In the genomic region with DNA sequence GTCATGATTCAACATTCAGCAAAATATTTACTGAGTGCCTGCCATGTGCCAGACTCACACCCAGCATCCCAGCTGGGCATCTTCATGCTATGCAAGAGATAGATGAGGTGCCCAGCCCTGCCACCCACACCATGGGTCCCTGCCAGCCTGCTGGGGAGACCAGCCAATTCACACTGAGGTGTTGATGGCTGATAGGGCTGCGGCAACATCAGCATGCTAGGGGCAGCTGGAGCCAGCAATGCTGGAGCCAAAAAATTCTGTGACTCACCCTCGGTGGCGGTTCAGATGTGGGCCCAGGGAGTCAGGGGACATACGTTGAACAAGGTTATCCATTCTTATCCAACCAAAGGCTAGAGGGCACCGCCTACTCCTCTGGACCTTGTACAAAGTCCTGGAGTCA, we compare ENCODE assay signal across 10 mouse cellular contexts. TPM values are rescaled to one million over a fixed set of nuclear protein-coding genes. Genes with fewer than 3 reads are reported as not detected.
DNase-seq lines count a peak whose midpoint lies in the region; ATAC-seq and TF ChIP-seq lines count a peak whose summit lies in the region.
"Had no signal": no experiment of that assay in that cellular context is flagged by ENCODE, and none has a peak within 500 bp of the region (broad histone marks: within the 10 kb centered on the region; RNA-seq: fewer than 3 reads in every experiment).

No protein-coding gene starts in this region.

- peak overlapping the region; percentile 31; the same call in 1 of the 2 replicates for H3K27ac ChIP-seq in embryonic fibroblast, embryonic 13.5 days (ENCODE audit: insufficient read depth, low read length)
- H3K27ac ChIP-seq in hindbrain, embryonic 12.5 days, result no peak overlapping the region
- no peak overlapping the region for H3K27ac ChIP-seq in hindbrain, embryonic 10.5 days

- H3K4me1 ChIP-seq in embryonic fibroblast, embryonic 13.5 days (ENCODE audit: control insufficient read depth, insufficient read depth, low read length), result peaks cover 26% of the 10 kb centered on the region
- H3K4me1 ChIP-seq in hindbrain, embryonic 12.5 days, result no peaks in the 10 kb centered on the region
- peaks cover 12% of the 10 kb centered on the region for H3K4me1 ChIP-seq in hindbrain, embryonic 10.5 days (replicated peaks)

- 0 out of 2 replicates have a peak, but pooled peaks cover 3% of the 10 kb centered on the region for H3K27me3 ChIP-seq in hindbrain, embryonic 12.5 days
- H3K27me3 ChIP-seq in hindbrain, embryonic 10.5 days (ENCODE audit: insufficient read depth, poor library complexity, severe bottlenecking), result no peaks in the 10 kb centered on the region

- TF ChIP-seq POLR2A in embryonic fibroblast, embryonic 13.5 days (IDR thresholded peaks at IDR 0.05; ENCODE audit: low read depth, low read length), result no peak

- no peaks in the 10 kb centered on the region for H3K36me3 ChIP-seq in hindbrain, embryonic 12.5 days
- H3K36me3 ChIP-seq in hindbrain, embryonic 10.5 days, result no peaks in the 10 kb centered on the region

- ATAC-seq in hindbrain, embryonic 12.5 days (ENCODE audit: low FRiP score), result no peak

- intact Hi-C loops in heart, postnatal 14 days (cut with DNase I), result no loop called here
- intact Hi-C loops in left cerebral cortex, postnatal 36 days (cut with DNase I), result no loop called here

- H3K9me3 ChIP-seq in hindbrain, embryonic 12.5 days (replicated peaks), result no peaks in the 10 kb centered on the region
- H3K9me3 ChIP-seq in hindbrain, embryonic 10.5 days, result peaks cover 2% of the 10 kb centered on the region; the same call in 1 of the 2 replicates

- no peak overlapping the region for H3K4me3 ChIP-seq in embryonic fibroblast, embryonic 13.5 days (ENCODE audit: insufficient read depth, low read length)
- H3K4me3 ChIP-seq in hindbrain, embryonic 12.5 days, result no peak overlapping the region
- no peak overlapping the region for H3K4me3 ChIP-seq in hindbrain, embryonic 10.5 days

- peak; percentile 94 for DNase-seq in NIH3T3 (ENCODE audit: low read depth)
- peak; percentile 74 to 85 for DNase-seq in heart, postnatal 14 days
- peak; percentile 84 to 88 for DNase-seq in left cerebral cortex, postnatal 36 days (ENCODE audit: low spot score in 2 of 2)
- no peak for DNase-seq in T-cell, adult 2 months (ENCODE audit: low spot score)
- DNase-seq in hindbrain, embryonic 10.5 days (ENCODE audit: low spot score), result no peak
- no peak for DNase-seq in B cell, adult 2 months

- H3K4me2 ChIP-seq in hindbrain, embryonic 12.5 days (replicated peaks), result no peak overlapping the region

- 73% methylated on average over 5 of the region's 5 CpGs for WGBS in hindbrain, embryonic 12.5 days
- WGBS in hindbrain, embryonic 10.5 days, result 64% methylated on average over 5 of the region's 5 CpGs

- H3K9ac ChIP-seq in hindbrain, embryonic 12.5 days, result no peak overlapping the region

- no peak for TF ChIP-seq CTCF in embryonic fibroblast, embryonic 13.5 days (IDR thresholded peaks at IDR 0.05; ENCODE audit: borderline replicate concordance, insufficient read depth, low read length)

RNA-seq across cellular contexts. Expression of a gene that starts 2.5 kb away (rescaled TPM):
- polyA plus RNA-seq in embryonic fibroblast, embryonic 13.5 days (2011; ENCODE audit: insufficient read length, low read depth, missing spikeins), result 0.62 TPM in 1 of 2 replicates, not detected in the other
- total RNA-seq in heart, postnatal 14 days (2021), result not detected
- 1 to 10 TPM; 1.2 to 1.8 TPM for total RNA-seq in left cerebral cortex, postnatal 36 days (2021)
- 0.48 TPM in 1 of 2 replicates, not detected in the other for polyA plus RNA-seq in hindbrain, embryonic 12.5 days (2016; fragmentation: Nextera tagmentation; extraction: Ambion mirVana)
- 0.72 and 0.83 TPM in 2 replicates for polyA plus RNA-seq in hindbrain, embryonic 10.5 days (2016; fragmentation: Nextera tagmentation; extraction: Ambion mirVana)
- polyA plus RNA-seq: intestine, embryonic 14.5 days; neural tube, embryonic 14.5 days had no signal

RNA-seq across cellular contexts. Expression of a gene that starts 20.0 kb away (rescaled TPM):
- polyA plus RNA-seq in embryonic fibroblast, embryonic 13.5 days (2011; ENCODE audit: insufficient read length, low read depth, missing spikeins), result not detected in 2 replicates
- total RNA-seq in heart, postnatal 14 days (2021), result not detected
- total RNA-seq in left cerebral cortex, postnatal 36 days (2021), result under 1 TPM; 0.20 to 0.68 TPM
- not detected in 2 replicates for polyA plus RNA-seq in hindbrain, embryonic 12.5 days (2016; fragmentation: Nextera tagmentation; extraction: Ambion mirVana)
- polyA plus RNA-seq in hindbrain, embryonic 10.5 days (2016; fragmentation: Nextera tagmentation; extraction: Ambion mirVana), result not detected in 2 replicates

RNA-seq across cellular contexts. Expression of a gene that starts 37.5 kb away (rescaled TPM):
- polyA plus RNA-seq in embryonic fibroblast, embryonic 13.5 days (2011; ENCODE audit: insufficient read length, low read depth, missing spikeins), result 0.42 TPM in 1 of 2 replicates, not detected in the other
- not detected for total RNA-seq in heart, postnatal 14 days (2021)
- total RNA-seq in left cerebral cortex, postnatal 36 days (2021), result not detected
- polyA plus RNA-seq in hindbrain, embryonic 12.5 days (2016; fragmentation: Nextera tagmentation; extraction: Ambion mirVana), result 0.31 and 0.34 TPM in 2 replicates
- polyA plus RNA-seq in hindbrain, embryonic 10.5 days (2016; fragmentation: Nextera tagmentation; extraction: Ambion mirVana), result 0.24 TPM in 1 of 2 replicates, not detected in the other

RNA-seq across cellular contexts. Expression of a gene that starts 45.3 kb away (rescaled TPM):
- polyA plus RNA-seq in embryonic fibroblast, embryonic 13.5 days (2011; ENCODE audit: insufficient read length, low read depth, missing spikeins), result not detected in 2 replicates
- total RNA-seq in heart, postnatal 14 days (2021), result not detected
- not detected for total RNA-seq in left cerebral cortex, postnatal 36 days (2021)
- not detected in 2 replicates for polyA plus RNA-seq in hindbrain, embryonic 12.5 days (2016; fragmentation: Nextera tagmentation; extraction: Ambion mirVana)
- polyA plus RNA-seq in hindbrain, embryonic 10.5 days (2016; fragmentation: Nextera tagmentation; extraction: Ambion mirVana), result not detected in 2 replicates
- polyA plus RNA-seq: intestine, embryonic 14.5 days; neural tube, embryonic 14.5 days had no signal

RNA-seq across cellular contexts. Expression of a gene that starts 58.9 kb away (rescaled TPM):
- polyA plus RNA-seq in embryonic fibroblast, embryonic 13.5 days (2011; ENCODE audit: insufficient read length, low read depth, missing spikeins), result not detected in 2 replicates
- total RNA-seq in heart, postnatal 14 days (2021), result not detected
- total RNA-seq in left cerebral cortex, postnatal 36 days (2021), result not detected
- not detected in 2 replicates for polyA plus RNA-seq in hindbrain, embryonic 12.5 days (2016; fragmentation: Nextera tagmentation; extraction: Ambion mirVana)
- polyA plus RNA-seq in hindbrain, embryonic 10.5 days (2016; fragmentation: Nextera tagmentation; extraction: Ambion mirVana), result not detected in 2 replicates
- polyA plus RNA-seq: intestine, embryonic 14.5 days; neural tube, embryonic 14.5 days had no signal

Comparison
In these comparisons a context has a peak if more than half of its experiments do, and no peak if none do; other contexts are left out.
1. DNase-seq: peak in NIH3T3 (single experiment), heart, postnatal 14 days (2 of 2) and left cerebral cortex, postnatal 36 days (2 of 2); none in T-cell, adult 2 months (single experiment), hindbrain, embryonic 10.5 days (single experiment) and B cell, adult 2 months (0 of 2).